Mouse (Mus musculus) embryonic fibroblast, embryonic 13.5 days (primary cell): ENCODE measurements at regions not wholly inside any gene's neighbourhood (a gene's known extent, or its start where the extent isn't known, plus 50 kb on each side); places are given as distances from the start of the nearest gene placed in this dataset.

Experiments used
- H3K27ac ChIP-seq: 2 replicates; pipeline ENCODE4 v1.5.1; 2012; ENCODE audit warnings: low read length, control low read depth, inconsistent platforms; ENCODE audit not compliant: insufficient read depth
- H3K4me1 ChIP-seq: 2 replicates; pipeline ENCODE4 v1.6.1; 2011; ENCODE audit warnings: low read length; ENCODE audit not compliant: control insufficient read depth, insufficient read depth
- H3K4me3 ChIP-seq: 2 replicates; pipeline ENCODE4 v1.5.1; 2011; ENCODE audit warnings: mild to moderate bottlenecking, control low read depth, low read length; ENCODE audit not compliant: insufficient read depth
- CTCF ChIP-seq: IDR thresholded peaks from 2 replicates; pipeline ENCODE4 v1.5.1; 2011; ENCODE audit warnings: mild to moderate bottlenecking, control low read depth, low read length, moderate library complexity, borderline replicate concordance; ENCODE audit not compliant: insufficient read depth
- POLR2A ChIP-seq: IDR thresholded peaks from 2 replicates; pipeline ENCODE4 v1.6.1; 2011; ENCODE audit warnings: low read depth, mild to moderate bottlenecking, control low read depth, low read length, moderate library complexity

DNA sequence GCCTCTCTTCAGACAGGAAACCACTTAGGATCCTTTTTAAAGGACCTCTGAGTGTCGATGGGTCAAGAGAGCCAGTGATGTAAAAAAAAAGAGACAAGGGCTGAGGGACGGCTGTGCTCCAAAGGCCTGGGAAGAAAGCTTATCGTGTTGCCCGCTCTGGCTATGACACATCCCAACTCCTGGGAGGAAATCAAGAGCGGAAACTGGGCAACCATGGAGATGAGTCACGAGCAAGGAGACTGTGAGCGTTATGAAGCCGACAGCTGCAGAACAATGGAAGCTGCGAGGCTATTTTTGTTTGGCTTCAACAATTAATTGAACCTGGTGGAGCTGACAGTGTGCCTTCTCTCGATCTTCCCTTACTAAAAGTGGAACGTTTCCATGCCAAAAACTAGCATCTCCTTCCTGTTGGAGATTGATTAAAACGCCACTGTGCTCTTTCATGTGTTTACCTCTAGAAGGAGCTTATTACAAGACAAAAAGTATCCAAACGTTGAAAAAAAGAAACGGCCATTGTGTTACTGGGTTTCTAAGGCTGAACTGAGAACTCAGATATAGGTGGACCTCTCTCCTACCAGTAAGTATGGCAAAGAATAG, 190.4 kb upstream of the Emcn start:
- TF ChIP-seq CTCF = no peak
- Histone ChIP-seq H3K27ac (peak overlapping the region; percentile 69), H3K4me1 (peaks cover 7% of the 10 kb centered on the region), H3K4me3 (no peak overlapping the region)

DNA sequence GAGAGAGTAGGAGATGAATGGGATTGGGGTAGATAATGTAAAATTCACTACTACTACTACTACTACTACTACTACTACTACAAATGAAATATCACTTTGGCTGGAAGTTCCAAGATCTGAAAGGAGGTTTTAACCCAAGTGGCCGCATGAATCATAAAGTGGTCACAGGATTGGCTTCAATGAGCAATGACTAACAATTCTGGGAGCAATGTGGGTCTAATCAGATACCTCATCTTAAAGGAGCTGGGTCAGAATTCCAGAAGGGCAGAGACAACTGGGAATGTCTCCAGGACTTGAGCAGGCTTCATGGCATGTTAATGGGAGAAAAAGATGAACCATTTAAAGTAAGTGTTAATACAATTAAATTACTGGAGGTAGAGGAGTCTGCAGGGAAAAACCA, 189.4 kb upstream of the Emcn start:
- no peak overlapping the region for H3K4me3 ChIP-seq
- no peak for TF ChIP-seq CTCF
- TF ChIP-seq POLR2A = no peak
- peaks cover 7% of the 10 kb centered on the region for H3K4me1 ChIP-seq
- H3K27ac ChIP-seq = peak overlapping the region; percentile 82

DNA sequence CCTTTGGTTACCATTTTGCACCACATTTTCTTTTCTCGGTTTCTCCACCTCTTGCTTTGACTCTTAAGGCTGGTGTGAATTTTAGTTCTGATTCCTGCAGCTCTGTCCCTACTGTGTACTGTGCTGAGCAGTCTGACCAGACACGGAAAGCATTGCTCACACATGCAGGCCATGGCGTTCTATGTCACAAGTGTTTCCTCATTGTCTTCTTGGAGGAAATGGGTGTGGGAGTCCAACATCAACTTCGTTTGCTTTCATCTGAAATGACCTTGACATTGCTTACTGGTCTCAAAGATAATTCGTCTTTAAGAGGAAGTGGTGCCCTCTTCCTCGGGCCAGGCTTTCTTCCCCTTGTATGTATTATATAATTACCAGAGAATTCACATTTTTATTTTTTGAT, 187.6 kb upstream of the Emcn start:
- no peak for TF ChIP-seq CTCF
- no peak for TF ChIP-seq POLR2A
- peaks cover 4% of the 10 kb centered on the region for H3K4me1 ChIP-seq
- H3K4me3 ChIP-seq = no peak overlapping the region
- H3K27ac ChIP-seq = no peak overlapping the region

DNA sequence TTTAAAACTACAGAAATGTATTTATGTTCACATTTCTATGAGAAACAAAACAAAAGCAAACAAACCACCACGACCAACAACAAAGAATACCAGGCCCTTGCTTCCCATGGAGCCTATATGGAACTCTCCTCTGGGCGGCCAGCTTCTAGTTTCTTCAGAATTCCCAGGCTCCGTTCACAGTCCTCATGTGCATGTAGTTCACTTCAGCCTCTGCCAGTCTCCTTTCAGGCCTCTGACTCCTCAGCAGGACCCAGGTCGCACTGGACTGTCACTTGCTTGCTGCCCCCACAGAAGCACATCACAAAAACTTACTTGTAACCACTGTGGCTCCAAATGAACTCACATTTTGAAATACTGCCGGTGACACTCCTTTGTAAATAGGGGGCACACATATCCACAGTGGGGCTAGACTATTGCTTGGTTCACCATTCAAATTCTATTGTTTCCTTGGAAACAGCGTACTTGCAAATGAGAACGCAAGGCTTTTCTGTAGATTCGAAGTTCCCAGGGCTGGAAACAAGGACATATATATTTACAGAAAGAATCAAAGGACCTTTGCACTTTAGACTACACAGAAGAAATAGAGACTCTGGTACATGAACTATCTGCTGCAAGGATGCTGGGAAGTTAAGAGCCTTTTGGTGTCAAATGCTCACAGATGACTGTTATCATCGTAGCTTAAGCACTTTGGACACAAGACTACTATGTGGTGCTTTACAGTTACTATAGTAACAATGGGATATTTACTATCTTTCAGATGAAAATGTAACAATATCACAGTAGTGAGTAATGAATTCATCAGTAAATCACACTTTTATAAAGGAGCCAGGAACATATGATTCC, 186.4 kb upstream of the Emcn start:
- no peak overlapping the region for H3K27ac ChIP-seq
- H3K4me1 ChIP-seq = peaks cover 4% of the 10 kb centered on the region
- H3K4me3 ChIP-seq = no peak overlapping the region
- TF ChIP-seq POLR2A (no peak), CTCF (no peak)

DNA sequence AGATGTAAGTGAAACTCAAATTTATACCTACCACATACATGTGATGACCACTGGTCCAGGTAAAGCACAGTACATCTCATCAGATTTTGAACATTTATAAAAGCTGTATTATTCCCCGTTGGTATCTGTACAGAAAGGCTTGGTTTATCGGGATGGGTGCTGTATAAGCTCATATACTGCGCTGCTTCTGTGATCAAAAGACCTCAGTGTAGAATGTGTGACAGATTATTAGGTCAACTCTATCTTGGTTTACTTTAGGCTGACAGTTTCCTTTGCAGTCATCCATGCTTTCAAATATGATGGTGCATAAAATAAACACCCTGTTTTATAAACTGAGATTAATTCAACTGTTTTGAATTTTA, 185.8 kb upstream of the Emcn start:
- Histone ChIP-seq H3K4me1 (peaks cover 4% of the 10 kb centered on the region), H3K27ac (no peak overlapping the region), H3K4me3 (no peak overlapping the region)
- no peak for TF ChIP-seq CTCF
- TF ChIP-seq POLR2A = no peak

DNA sequence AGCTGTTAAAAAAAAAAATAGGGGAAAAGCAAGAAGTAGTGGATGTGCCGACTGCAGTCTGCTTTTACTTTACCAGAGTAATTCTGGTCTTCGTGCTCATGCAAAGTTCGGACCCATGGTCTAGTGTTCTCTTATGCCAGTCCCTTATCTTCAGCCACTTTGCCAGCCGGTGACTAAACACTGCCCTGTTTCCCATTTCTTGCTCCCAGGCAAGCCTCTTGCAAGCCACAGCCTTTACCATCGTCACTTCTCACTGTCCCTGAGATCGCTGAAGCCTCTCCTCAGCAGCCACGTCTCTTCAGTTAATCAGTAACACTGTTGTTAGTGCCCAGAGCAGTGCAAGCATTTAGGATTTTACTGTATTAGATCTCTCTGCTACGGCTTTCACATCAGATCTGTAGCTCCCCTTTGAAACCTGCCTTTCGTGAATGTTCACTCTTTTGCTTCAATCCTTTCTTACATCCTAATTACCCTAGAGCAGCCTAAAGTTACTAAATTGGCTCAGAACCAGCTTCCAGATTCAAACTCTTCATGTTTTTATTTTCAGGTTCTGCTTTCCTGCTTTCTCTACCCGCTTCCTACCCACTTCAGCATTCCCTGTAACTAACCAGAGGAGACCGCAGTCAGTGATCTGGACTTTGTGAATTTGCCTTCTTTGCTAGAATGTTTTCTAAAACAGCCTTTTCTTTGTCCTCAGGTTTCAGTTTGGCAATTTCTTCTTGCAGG, 184.5 kb upstream of the Emcn start:
- H3K4me1 ChIP-seq = peaks cover 4% of the 10 kb centered on the region
- H3K27ac ChIP-seq = no peak overlapping the region
- TF ChIP-seq POLR2A = no peak
- TF ChIP-seq CTCF = no peak
- no peak overlapping the region for H3K4me3 ChIP-seq

DNA sequence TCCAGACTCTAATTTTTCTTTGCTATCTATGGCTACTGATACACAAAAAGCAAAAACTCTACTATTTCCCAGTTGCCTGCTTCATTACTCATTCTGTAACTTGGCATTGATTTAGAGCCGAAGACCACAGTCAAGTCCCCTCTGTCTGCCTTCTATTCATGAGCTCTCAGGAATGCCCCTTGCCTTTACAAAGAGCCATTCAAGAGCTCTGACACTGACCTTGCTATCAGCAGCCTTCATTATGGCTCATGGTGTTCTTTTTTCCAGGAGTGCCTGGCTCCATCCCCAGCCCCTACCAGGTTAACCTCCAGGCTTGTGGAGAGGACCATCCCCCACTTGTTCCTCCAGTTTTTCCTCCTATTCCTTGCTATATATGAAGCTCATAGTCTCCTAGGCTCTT, 151.8 kb upstream of the Emcn start:
- no peaks in the 10 kb centered on the region for H3K4me1 ChIP-seq

DNA sequence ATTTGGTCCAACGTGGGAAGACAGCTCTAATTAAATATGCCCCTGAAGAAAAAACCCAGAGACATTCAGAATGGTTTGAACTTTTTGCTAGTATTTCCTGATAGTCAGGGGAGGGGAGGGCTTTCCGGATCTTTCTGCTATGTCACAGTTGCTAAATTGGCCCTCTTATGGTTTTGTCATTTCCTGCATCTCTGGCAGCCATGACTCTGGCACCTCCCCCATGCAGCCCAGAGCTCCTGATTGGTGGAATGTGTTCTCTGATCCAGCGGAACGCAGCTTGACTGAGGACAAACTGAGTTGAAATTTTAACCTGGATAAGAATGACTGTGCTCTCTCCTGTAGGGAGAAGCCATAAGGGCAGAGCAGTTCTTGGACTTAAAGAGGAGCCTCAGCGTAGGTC, 150.4 kb upstream of the Emcn start:
- Histone ChIP-seq H3K4me1 (no peaks in the 10 kb centered on the region), H3K4me3 (no peak overlapping the region), H3K27ac (no peak overlapping the region)
- TF ChIP-seq CTCF = no peak

More for the DNA sequence above, 151.8 kb upstream of the Emcn start:
- H3K27ac ChIP-seq = no peak overlapping the region
- TF ChIP-seq POLR2A = no peak
- no peak for TF ChIP-seq CTCF
- no peak overlapping the region for H3K4me3 ChIP-seq

DNA sequence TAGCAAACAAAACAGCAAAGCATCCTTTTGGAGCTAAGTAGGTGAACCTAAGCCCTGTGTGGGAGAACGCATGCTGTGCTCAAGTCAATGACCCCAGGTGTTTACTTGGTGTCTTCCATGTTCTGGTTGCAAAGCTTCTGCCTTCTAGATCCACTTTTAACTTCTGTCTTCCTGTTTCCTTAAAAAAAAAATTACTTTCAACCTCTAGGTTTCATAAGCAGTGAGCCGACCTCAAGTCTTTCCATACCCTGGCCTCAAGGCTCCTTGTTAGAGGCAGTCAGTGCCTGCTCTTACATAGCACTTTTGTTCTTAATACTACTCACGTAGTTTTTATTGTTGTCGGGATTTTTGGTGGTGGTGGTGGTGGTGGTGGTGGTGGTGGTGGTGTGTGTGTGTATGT, 149.9 kb upstream of the Emcn start:
- TF ChIP-seq CTCF = no peak
- TF ChIP-seq POLR2A = no peak
- H3K27ac ChIP-seq = no peak overlapping the region
- H3K4me1 ChIP-seq = no peaks in the 10 kb centered on the region
- H3K4me3 ChIP-seq = no peak overlapping the region

DNA sequence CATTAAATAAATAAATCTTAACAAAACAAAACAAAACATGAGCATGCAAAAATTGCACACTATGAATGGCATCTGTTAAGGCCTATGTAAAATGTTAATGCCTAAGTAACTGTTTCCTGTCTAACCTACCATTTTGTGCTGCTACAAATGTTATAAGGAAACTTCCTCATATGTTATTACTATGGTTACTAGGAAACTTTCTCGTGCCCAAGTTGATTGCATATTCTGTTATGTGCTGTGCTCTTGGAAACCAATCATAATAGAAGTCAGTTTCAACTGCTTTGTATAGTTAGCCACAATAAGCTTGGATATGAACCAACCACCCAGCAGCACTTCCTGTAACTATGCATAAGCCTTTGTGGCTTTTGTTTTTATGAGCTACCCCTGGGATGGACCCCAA, 147.0 kb upstream of the Emcn start:
- Histone ChIP-seq H3K4me3 (no peak overlapping the region), H3K27ac (no peak overlapping the region), H3K4me1 (no peaks in the 10 kb centered on the region)
- TF ChIP-seq POLR2A = no peak
- TF ChIP-seq CTCF = no peak
